8 mouse cellular contexts compared by ENCODE assay signal in genomic region chr12:4039046-4039445, GRCm38 (mm10). TPM values are rescaled to one million over a fixed set of nuclear protein-coding genes. Genes with fewer than 3 reads are reported as not detected.
DNase-seq lines count a peak whose midpoint lies in the region; ATAC-seq and TF ChIP-seq lines count a peak whose summit lies in the region.

No protein-coding gene starts in this region.

- ATAC-seq in hindbrain, embryonic 14.5 days (ENCODE audit: low FRiP score) = no peak
- no peak for ATAC-seq in midbrain, embryonic 14.5 days (ENCODE audit: low FRiP score, low TSS enrichment)
- ATAC-seq in erythroid progenitor cell, adult 5-6 weeks (replicated peaks; ENCODE audit: low FRiP score, poor library complexity, severe bottlenecking) = no peak

- peak overlapping the region; percentile 35; the same call in 1 of the 2 replicates for H3K4me3 ChIP-seq in kidney, adult 2 months (ENCODE audit: insufficient read depth, low read depth, low read length)
- peak overlapping the region; percentile 82 for H3K4me3 ChIP-seq in brown adipose tissue, adult 24 weeks (ENCODE audit: insufficient read depth, low read depth, low read length)
- H3K4me3 ChIP-seq in hindbrain, embryonic 14.5 days (replicated peaks; ENCODE audit: low read length) = peak overlapping the region; percentile 93
- H3K4me3 ChIP-seq in midbrain, embryonic 14.5 days (replicated peaks; ENCODE audit: low read depth, low read length) = peak overlapping the region; percentile 97

- H3K9ac ChIP-seq in hindbrain, embryonic 14.5 days = peak overlapping the region; percentile 95
- H3K9ac ChIP-seq in midbrain, embryonic 14.5 days (replicated peaks; ENCODE audit: low read length) = peak overlapping the region; percentile 93

- no peak for DNase-seq in kidney, adult 2 months
- no peak for DNase-seq in kidney, adult 9 months
- DNase-seq in hindbrain, embryonic 14.5 days (ENCODE audit: low spot score) = no peak
- DNase-seq in midbrain, embryonic 14.5 days = no peak
- DNase-seq in layer of hippocampus, adult 8-10 months (ENCODE audit: low spot score in 2 of 2) = no peak
- DNase-seq in urinary bladder, postnatal 25 days (ENCODE audit: low spot score) = no peak

- H3K9me3 ChIP-seq in hindbrain, embryonic 14.5 days (ENCODE audit: control insufficient read depth, low read length) = no peaks in the 10 kb centered on the region
- H3K9me3 ChIP-seq in midbrain, embryonic 14.5 days (ENCODE audit: control insufficient read depth, low read length) = no peaks in the 10 kb centered on the region

- no peak for TF ChIP-seq POLR2A in kidney, adult 2 months (IDR thresholded peaks at IDR 0.05; ENCODE audit: low read depth, low read length)

- H3K4me1 ChIP-seq in kidney, adult 2 months (ENCODE audit: control insufficient read depth, insufficient read depth, low read length) = no peaks in the 10 kb centered on the region
- peaks cover 10% of the 10 kb centered on the region for H3K4me1 ChIP-seq in brown adipose tissue, adult 24 weeks (ENCODE audit: control insufficient read depth, insufficient read depth, insufficient read length, low read length)
- H3K4me1 ChIP-seq in hindbrain, embryonic 14.5 days (replicated peaks; ENCODE audit: control insufficient read depth, insufficient read depth, low read length) = peaks cover 16% of the 10 kb centered on the region
- peaks cover 22% of the 10 kb centered on the region for H3K4me1 ChIP-seq in midbrain, embryonic 14.5 days (ENCODE audit: control insufficient read depth, insufficient read depth, low read length)

- 3% methylated on average over 13 of the region's 13 CpGs for WGBS in kidney, adult 2 months
- 3% methylated on average over 11 of the region's 13 CpGs for WGBS in hindbrain, embryonic 14.5 days
- 1% methylated on average over 13 of the region's 13 CpGs for WGBS in midbrain, embryonic 14.5 days

- no peak for TF ChIP-seq CTCF in kidney, adult 2 months (conservative IDR thresholded peaks at IDR 0.05; ENCODE audit: insufficient read depth, insufficient read length, low read depth, low read length)

- no peaks in the 10 kb centered on the region for H3K36me3 ChIP-seq in kidney, adult 2 months (ENCODE audit: control insufficient read depth, insufficient read depth, low read length)
- H3K36me3 ChIP-seq in hindbrain, embryonic 14.5 days (replicated peaks; ENCODE audit: control insufficient read depth, insufficient read depth) = no peaks in the 10 kb centered on the region
- no peaks in the 10 kb centered on the region for H3K36me3 ChIP-seq in midbrain, embryonic 14.5 days (ENCODE audit: control insufficient read depth, insufficient read depth, low read length)

- no peak overlapping the region for H3K27ac ChIP-seq in kidney, adult 2 months (ENCODE audit: insufficient read depth, low read depth, low read length)
- H3K27ac ChIP-seq in brown adipose tissue, adult 24 weeks (replicated peaks; ENCODE audit: low read depth, low read length) = no peak overlapping the region
- peak overlapping the region; percentile 87; the same call in 1 of the 2 replicates for H3K27ac ChIP-seq in hindbrain, embryonic 14.5 days
- peak overlapping the region; percentile 86 for H3K27ac ChIP-seq in midbrain, embryonic 14.5 days (replicated peaks; ENCODE audit: low read depth, low read length)

- H3K4me2 ChIP-seq in hindbrain, embryonic 14.5 days (replicated peaks) = peak overlapping the region; percentile 87
- H3K4me2 ChIP-seq in midbrain, embryonic 14.5 days (ENCODE audit: low read length) = peak overlapping the region; percentile 62

- H3K27me3 ChIP-seq in kidney, adult 2 months (replicated peaks; ENCODE audit: control insufficient read depth, insufficient read depth, low read length) = no peaks in the 10 kb centered on the region; the same call in 1 of the 2 replicates
- H3K27me3 ChIP-seq in hindbrain, embryonic 14.5 days (ENCODE audit: control insufficient read depth, insufficient read depth, low read length) = no peaks in the 10 kb centered on the region
- H3K27me3 ChIP-seq in midbrain, embryonic 14.5 days (ENCODE audit: control insufficient read depth, insufficient read depth, low read length) = no peaks in the 10 kb centered on the region

RNA-seq across cellular contexts. Expression of gene Efr3b, which starts 0.3 kb away (rescaled TPM):
- 1.6 and 2.1 TPM in 2 replicates for polyA plus RNA-seq in kidney, adult 2 months (2012; rRNA removed)
- polyA plus RNA-seq in brown adipose tissue, adult 24 weeks (2012; ENCODE audit: insufficient read depth, insufficient read length, missing spikeins) = 2.3 and 3.3 TPM in 2 replicates
- 35.9 and 36.7 TPM in 2 replicates for polyA plus RNA-seq in hindbrain, embryonic 14.5 days (2014; fragmentation: Nextera tagmentation; extraction: Ambion mirVana)
- polyA plus RNA-seq in midbrain, embryonic 14.5 days (2014; fragmentation: Nextera tagmentation; extraction: Ambion mirVana) = 33.6 and 41.4 TPM in 2 replicates
- total RNA-seq in erythroid progenitor cell, adult 5-6 weeks (2015; ENCODE audit: low replicate concordance) = not detected in 2 replicates
- not detected in 2 replicates for total RNA-seq in erythroid progenitor cell, adult 5-6 weeks (2017; ENCODE audit: low replicate concordance)
- 100 to 1,000 TPM; 109 to 118 (median 115) TPM for total RNA-seq in layer of hippocampus, adult 8-10 months (2022)

RNA-seq across cellular contexts. Expression of gene Dnajc27, which starts 43.3 kb away (rescaled TPM):
- 3.8 and 4.3 TPM in 2 replicates for polyA plus RNA-seq in kidney, adult 2 months (2012; rRNA removed)
- polyA plus RNA-seq in brown adipose tissue, adult 24 weeks (2012; ENCODE audit: insufficient read depth, insufficient read length, missing spikeins) = 1.8 and 3.5 TPM in 2 replicates
- polyA plus RNA-seq in hindbrain, embryonic 14.5 days (2014; fragmentation: Nextera tagmentation; extraction: Ambion mirVana) = 21.8 and 23.7 TPM in 2 replicates
- 16.0 and 20.1 TPM in 2 replicates for polyA plus RNA-seq in midbrain, embryonic 14.5 days (2014; fragmentation: Nextera tagmentation; extraction: Ambion mirVana)
- 1.4 TPM in 1 of 2 replicates, not detected in the other for total RNA-seq in erythroid progenitor cell, adult 5-6 weeks (2015; ENCODE audit: low replicate concordance)
- total RNA-seq in erythroid progenitor cell, adult 5-6 weeks (2017; ENCODE audit: low replicate concordance) = 0.08 and 1.8 TPM in 2 replicates
- 10 to 100 TPM; 77.2 to 91.1 (median 82.4) TPM for total RNA-seq in layer of hippocampus, adult 8-10 months (2022)

Comparison
In these comparisons a context has a peak if more than half of its experiments do, and no peak if none do; other contexts are left out.
1. H3K27ac ChIP-seq: peak in hindbrain, embryonic 14.5 days (single experiment) and midbrain, embryonic 14.5 days (single experiment); none in kidney, adult 2 months (single experiment) and brown adipose tissue, adult 24 weeks (single experiment).
2. H3K4me3 ChIP-seq: peak in every context shown above with its lines; median percentile 97 in midbrain, embryonic 14.5 days; 93 in hindbrain, embryonic 14.5 days; 82 in brown adipose tissue, adult 24 weeks; 35 in kidney, adult 2 months.